Mouse (Mus musculus): ENCODE measurements around the gene Crybg3. TPM values are rescaled to one million over a fixed set of nuclear protein-coding genes. Genes with fewer than 3 reads are reported as not detected.

Crybg3 gene
- polyA plus RNA-seq, 1 experiment from 2014 or later: 4.6 TPM

DNA sequence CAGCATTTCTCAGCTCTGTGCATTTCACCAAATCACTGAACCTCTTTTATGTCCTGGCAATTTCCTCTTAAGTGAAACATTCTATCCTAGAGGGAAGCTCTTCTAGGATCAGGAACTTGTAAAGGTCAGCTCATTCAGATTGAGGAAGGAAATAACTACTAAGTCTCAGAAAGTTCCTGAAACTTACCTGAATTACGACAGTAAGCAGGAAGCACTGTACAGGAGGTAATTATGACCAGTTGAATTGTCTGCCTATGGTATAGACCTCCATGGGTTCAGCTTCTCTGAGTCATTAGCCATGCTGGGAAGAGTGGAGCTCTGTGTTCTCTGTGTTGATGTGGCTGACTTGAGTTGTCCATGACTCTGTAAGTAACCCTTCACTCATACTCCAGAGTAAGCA lies 10.0 kb upstream of the Crybg3 start:
- Histone ChIP-seq H3K36me3 (ENCODE audit: control insufficient read depth, insufficient read depth, low read length) (no peaks in the 10 kb centered on the region), H3K9me3 (ENCODE audit: control insufficient read depth, low read length) (no peaks in the 10 kb centered on the region), H3K4me3 (ENCODE audit: low read depth, low read length) (no peak overlapping the region), H3K4me2 (no peak overlapping the region), H3K9ac (ENCODE audit: low read depth, low read length) (no peak overlapping the region), H3K27me3 (replicated peaks; ENCODE audit: control insufficient read depth, insufficient read depth, low read length) (no peaks in the 10 kb centered on the region), H3K4me1 (replicated peaks; ENCODE audit: control insufficient read depth, insufficient read depth, low read length) (no peaks in the 10 kb centered on the region), H3K27ac (ENCODE audit: low read depth, low read length) (no peak overlapping the region)
- ATAC-seq (replicated peaks; ENCODE audit: low FRiP score) (no peak), DNase-seq (ENCODE audit: low spot score) (no peak)
- 66% methylated on average over 1 of the region's 1 CpGs for WGBS

DNA sequence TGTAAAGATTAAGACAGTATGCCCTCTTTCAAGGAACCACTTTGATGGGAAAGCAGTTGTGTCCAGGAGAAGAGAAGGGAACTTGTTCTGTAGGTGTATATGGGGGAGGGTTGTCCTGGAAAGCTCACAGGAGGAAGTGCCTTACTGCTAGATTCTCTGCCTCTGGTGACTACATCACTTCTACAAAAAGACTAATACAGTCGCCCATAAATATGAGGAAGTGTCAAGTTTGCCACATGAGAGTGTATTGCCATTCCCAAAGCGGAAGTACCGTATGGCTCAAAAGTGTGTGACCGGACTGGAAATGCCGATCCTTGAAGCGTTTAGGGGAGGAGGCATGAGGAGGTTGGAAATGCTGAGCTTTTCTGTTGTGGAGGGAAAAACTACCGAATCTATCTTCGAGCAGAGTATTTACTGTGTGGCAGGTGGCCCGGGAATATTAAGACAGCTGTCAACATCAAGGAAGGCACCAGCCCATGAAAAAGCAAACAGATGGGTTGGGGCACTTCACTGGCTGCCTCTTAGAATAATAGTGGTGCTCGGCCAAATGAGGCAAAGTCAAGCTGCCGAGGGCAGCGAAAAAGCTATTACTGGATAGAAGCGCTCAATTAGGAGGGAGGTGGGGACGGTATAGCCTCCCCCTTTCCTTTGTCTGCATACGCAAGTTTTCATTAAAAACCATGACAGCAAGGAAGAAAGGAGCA lies 3.5 kb upstream of the Crybg3 start:
- Histone ChIP-seq H3K27me3 (replicated peaks; ENCODE audit: control insufficient read depth, insufficient read depth, low read length) (peaks cover 3% of the 10 kb centered on the region; the same call in 1 of the 2 replicates), H3K4me2 (no peak overlapping the region), H3K4me3 (ENCODE audit: low read depth, low read length) (no peak overlapping the region), H3K4me1 (replicated peaks; ENCODE audit: control insufficient read depth, insufficient read depth, low read length) (no peaks in the 10 kb centered on the region), H3K27ac (ENCODE audit: low read depth, low read length) (no peak overlapping the region), H3K9ac (ENCODE audit: low read depth, low read length) (no peak overlapping the region), H3K36me3 (ENCODE audit: control insufficient read depth, insufficient read depth, low read length) (no peaks in the 10 kb centered on the region), H3K9me3 (ENCODE audit: control insufficient read depth, low read length) (no peaks in the 10 kb centered on the region)
- ATAC-seq (replicated peaks; ENCODE audit: low FRiP score): no peak
- DNase-seq (ENCODE audit: low spot score): no peak
- 73% methylated on average over 15 of the region's 15 CpGs for WGBS

DNA sequence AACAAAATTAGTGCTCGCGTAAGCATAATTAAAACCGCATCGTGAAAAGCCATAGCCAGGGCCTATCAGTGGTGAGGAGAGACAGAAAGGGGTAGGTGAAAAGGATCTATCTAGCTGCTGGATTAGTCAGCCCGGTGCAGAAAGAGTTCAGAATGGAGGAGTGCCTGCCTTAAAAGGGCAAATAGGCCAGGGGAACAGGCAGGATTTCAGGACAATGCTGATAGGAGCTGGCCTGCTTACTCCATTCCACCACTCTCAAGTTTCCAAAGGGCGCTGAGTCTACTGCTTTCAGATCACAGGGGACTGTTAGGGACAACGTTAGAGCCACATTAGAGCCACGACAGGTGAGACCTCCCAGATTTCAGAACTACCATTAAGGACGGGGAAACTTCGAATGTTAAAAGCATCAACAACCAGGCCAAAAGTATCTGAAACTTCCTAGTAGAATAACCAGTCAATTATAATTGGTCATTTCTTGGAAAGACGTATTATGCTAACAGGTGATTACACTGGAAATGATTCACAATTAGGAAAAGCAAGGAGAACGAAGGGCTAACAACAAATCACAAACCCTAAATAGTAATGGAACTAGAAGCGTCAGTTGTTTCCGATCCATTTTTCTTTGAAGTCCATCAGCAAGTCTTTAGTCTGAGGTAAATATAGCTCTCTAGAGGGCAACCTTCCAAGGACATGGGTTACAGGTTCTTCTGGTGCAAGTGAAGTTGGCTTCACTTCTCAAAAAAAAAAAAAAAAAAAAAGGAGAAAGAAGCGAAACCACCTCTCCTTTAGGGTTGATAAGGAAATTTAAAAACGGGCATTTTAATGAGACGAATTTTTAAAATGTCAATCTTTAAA lies 1.1 kb downstream of the Crybg3 start:
- no peak overlapping the region for H3K27ac ChIP-seq (ENCODE audit: low read depth, low read length)
- peaks cover 3% of the 10 kb centered on the region; the same call in 1 of the 2 replicates for H3K27me3 ChIP-seq (replicated peaks; ENCODE audit: control insufficient read depth, insufficient read depth, low read length)
- DNase-seq (ENCODE audit: low spot score) (no peak), ATAC-seq (replicated peaks; ENCODE audit: low FRiP score) (no peak)
- peak overlapping the region; percentile 56 for H3K4me3 ChIP-seq (ENCODE audit: low read depth, low read length)
- H3K36me3 ChIP-seq (ENCODE audit: control insufficient read depth, insufficient read depth, low read length): no peaks in the 10 kb centered on the region
- WGBS: 35% methylated on average over 17 of the region's 17 CpGs
- no peaks in the 10 kb centered on the region for H3K9me3 ChIP-seq (ENCODE audit: control insufficient read depth, low read length)
- no peak overlapping the region for H3K9ac ChIP-seq (ENCODE audit: low read depth, low read length)
- H3K4me2 ChIP-seq: peak overlapping the region; percentile 72
- H3K4me1 ChIP-seq (replicated peaks; ENCODE audit: control insufficient read depth, insufficient read depth, low read length): no peaks in the 10 kb centered on the region

DNA sequence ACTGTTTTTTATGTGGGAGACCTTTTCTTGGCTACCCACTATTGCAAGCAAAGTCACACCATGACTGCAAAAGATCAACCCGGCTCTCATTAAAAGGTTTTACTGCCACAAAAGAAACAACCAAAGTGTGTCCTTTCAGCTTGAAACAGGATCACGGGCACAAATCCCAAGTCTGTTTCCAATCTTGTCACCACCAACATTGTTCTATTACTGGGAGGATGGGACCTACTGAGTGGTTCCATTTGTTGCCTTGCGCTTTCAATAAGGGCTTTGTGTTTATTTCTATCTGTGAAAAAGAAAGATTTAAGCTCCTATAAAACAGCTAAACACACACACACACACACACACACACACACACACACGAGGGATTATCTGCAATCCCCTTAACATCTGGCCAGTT lies 1.8 kb downstream of the Crybg3 start:
- no peaks in the 10 kb centered on the region for H3K9me3 ChIP-seq (ENCODE audit: control insufficient read depth, low read length)
- 60% methylated on average over 4 of the region's 4 CpGs for WGBS
- H3K27ac ChIP-seq (ENCODE audit: low read depth, low read length): no peak overlapping the region
- H3K4me3 ChIP-seq (ENCODE audit: low read depth, low read length): no peak overlapping the region
- no peaks in the 10 kb centered on the region for H3K36me3 ChIP-seq (ENCODE audit: control insufficient read depth, insufficient read depth, low read length)
- H3K4me2 ChIP-seq: no peak overlapping the region; the same call in 1 of the 2 replicates
- H3K4me1 ChIP-seq (replicated peaks; ENCODE audit: control insufficient read depth, insufficient read depth, low read length): no peaks in the 10 kb centered on the region
- DNase-seq (ENCODE audit: low spot score) (no peak), ATAC-seq (replicated peaks; ENCODE audit: low FRiP score) (no peak)
- H3K27me3 ChIP-seq (replicated peaks; ENCODE audit: control insufficient read depth, insufficient read depth, low read length): peaks cover 3% of the 10 kb centered on the region; the same call in 1 of the 2 replicates
- H3K9ac ChIP-seq (ENCODE audit: low read depth, low read length): no peak overlapping the region

DNA sequence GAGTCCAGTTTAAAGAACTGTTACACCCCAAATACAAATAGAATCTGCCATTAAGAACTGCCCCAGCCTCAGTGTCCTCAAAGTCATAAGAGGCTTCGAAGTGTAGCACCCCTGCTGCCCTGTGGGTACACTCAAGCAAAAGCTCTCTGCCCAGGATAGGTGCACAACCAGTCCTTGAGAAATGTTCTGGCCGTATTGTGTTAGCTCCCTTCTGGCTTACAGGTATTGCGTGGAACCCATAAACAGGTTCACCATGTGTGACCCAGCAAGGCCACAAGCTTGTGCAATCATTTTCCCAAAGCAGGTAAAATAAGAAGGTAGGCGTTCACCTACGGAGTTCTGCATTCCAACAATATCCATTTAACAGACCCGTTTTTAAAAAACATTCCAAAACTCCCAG lies 3.5 kb downstream of the Crybg3 start:
- Histone ChIP-seq H3K9me3 (ENCODE audit: control insufficient read depth, low read length) (no peaks in the 10 kb centered on the region), H3K36me3 (ENCODE audit: control insufficient read depth, insufficient read depth, low read length) (no peaks in the 10 kb centered on the region), H3K4me3 (ENCODE audit: low read depth, low read length) (no peak overlapping the region), H3K9ac (ENCODE audit: low read depth, low read length) (no peak overlapping the region), H3K4me2 (no peak overlapping the region), H3K4me1 (replicated peaks; ENCODE audit: control insufficient read depth, insufficient read depth, low read length) (no peaks in the 10 kb centered on the region), H3K27me3 (replicated peaks; ENCODE audit: control insufficient read depth, insufficient read depth, low read length) (peaks cover 3% of the 10 kb centered on the region; the same call in 1 of the 2 replicates), H3K27ac (ENCODE audit: low read depth, low read length) (no peak overlapping the region)
- 89% methylated on average over 6 of the region's 6 CpGs for WGBS
- ATAC-seq (replicated peaks; ENCODE audit: low FRiP score): no peak
- no peak for DNase-seq (ENCODE audit: low spot score)

DNA sequence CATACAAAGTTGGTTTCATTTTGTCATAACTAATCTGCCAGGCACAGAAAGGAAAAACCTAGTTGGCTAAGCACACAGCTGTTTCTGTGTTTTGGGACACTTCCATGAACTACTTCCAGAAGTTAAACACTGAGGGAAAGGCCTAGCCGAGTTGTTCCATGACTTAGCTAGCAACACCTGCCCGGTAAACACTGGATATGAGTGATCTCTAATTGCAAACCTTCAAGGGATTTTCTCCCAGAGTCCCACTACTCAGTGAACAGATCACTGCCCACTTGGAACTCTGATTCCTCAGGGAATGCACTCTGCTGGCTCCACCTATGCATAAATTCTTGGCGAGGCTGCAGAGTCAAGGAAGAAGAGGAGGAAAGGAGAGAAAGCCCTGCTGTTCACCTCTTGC lies 6.1 kb downstream of the Crybg3 start:
- H3K4me2 ChIP-seq: no peak overlapping the region
- H3K27ac ChIP-seq (ENCODE audit: low read depth, low read length): no peak overlapping the region
- no peaks in the 10 kb centered on the region for H3K27me3 ChIP-seq (replicated peaks; ENCODE audit: control insufficient read depth, insufficient read depth, low read length)
- DNase-seq (ENCODE audit: low spot score) (no peak), ATAC-seq (replicated peaks; ENCODE audit: low FRiP score) (no peak)
- H3K36me3 ChIP-seq (ENCODE audit: control insufficient read depth, insufficient read depth, low read length): no peaks in the 10 kb centered on the region
- no peaks in the 10 kb centered on the region for H3K4me1 ChIP-seq (replicated peaks; ENCODE audit: control insufficient read depth, insufficient read depth, low read length)
- H3K9ac ChIP-seq (ENCODE audit: low read depth, low read length): no peak overlapping the region
- 87% methylated on average over 3 of the region's 3 CpGs for WGBS
- H3K9me3 ChIP-seq (ENCODE audit: control insufficient read depth, low read length): no peaks in the 10 kb centered on the region
- no peak overlapping the region for H3K4me3 ChIP-seq (ENCODE audit: low read depth, low read length)

DNA sequence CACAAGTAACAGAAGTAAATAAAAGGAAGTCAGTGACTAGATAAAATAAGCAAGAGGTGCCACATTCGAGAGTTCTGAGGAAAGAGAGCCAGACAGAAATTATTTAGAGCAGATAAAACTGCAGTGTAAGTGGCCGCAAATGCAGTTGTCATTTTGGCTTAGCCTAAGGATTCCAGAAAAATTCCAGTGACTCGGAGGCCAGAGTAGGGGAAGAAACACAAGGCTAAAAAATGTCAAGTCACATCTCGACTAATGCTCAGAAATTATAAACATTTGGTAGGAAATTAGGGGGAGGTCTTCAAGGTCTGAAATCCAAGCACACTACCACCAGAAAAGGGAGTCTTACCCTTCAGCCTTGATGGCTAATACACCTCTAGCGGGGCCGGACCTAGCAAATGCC lies 10.0 kb downstream of the Crybg3 start:
- no peak overlapping the region for H3K4me2 ChIP-seq
- H3K9me3 ChIP-seq (ENCODE audit: control insufficient read depth, low read length): no peaks in the 10 kb centered on the region
- ATAC-seq (replicated peaks; ENCODE audit: low FRiP score): no peak
- H3K9ac ChIP-seq (ENCODE audit: low read depth, low read length): no peak overlapping the region
- H3K27ac ChIP-seq (ENCODE audit: low read depth, low read length): no peak overlapping the region
- WGBS: 60% methylated on average over 6 of the region's 6 CpGs
- no peaks in the 10 kb centered on the region for H3K36me3 ChIP-seq (ENCODE audit: control insufficient read depth, insufficient read depth, low read length)
- H3K4me1 ChIP-seq (replicated peaks; ENCODE audit: control insufficient read depth, insufficient read depth, low read length): no peaks in the 10 kb centered on the region
- no peak overlapping the region for H3K4me3 ChIP-seq (ENCODE audit: low read depth, low read length)
- no peak for DNase-seq (ENCODE audit: low spot score)
- no peaks in the 10 kb centered on the region for H3K27me3 ChIP-seq (replicated peaks; ENCODE audit: control insufficient read depth, insufficient read depth, low read length)

DNA sequence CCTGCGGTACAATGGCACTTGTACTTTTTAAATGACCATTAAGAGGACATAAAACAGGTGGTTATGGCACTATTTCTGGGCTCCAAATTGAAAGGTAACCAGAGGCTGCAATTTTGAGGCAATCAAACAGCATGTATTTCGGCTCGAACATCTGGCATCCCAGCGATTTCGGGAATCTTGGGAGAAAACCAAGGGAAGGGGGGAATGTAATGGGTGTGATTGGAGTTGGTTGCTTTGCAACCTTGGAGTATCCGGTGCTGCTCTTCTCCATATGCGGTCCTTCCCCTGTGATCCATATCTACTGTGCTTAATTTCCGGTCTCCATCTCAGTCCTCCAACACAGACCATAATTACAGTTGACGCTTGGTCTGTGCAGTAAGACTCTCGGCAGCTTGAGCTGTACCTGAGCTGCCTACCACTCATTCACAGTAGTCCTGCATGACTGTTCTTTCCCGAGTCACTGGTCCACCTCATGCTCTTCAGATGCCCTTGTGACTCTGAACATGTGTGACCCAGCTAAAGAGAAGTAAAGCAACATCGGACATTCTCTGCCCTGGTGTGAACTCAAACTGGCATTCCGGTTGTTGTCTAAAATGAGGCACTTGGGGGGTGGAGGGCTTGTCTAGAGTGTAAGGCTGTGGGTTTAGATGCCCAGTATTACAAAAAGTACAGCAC lies 12.3 kb downstream of the Crybg3 start:
- Histone ChIP-seq H3K4me1 (replicated peaks; ENCODE audit: control insufficient read depth, insufficient read depth, low read length) (no peaks in the 10 kb centered on the region), H3K27ac (ENCODE audit: low read depth, low read length) (no peak overlapping the region), H3K36me3 (ENCODE audit: control insufficient read depth, insufficient read depth, low read length) (no peaks in the 10 kb centered on the region), H3K27me3 (replicated peaks; ENCODE audit: control insufficient read depth, insufficient read depth, low read length) (no peaks in the 10 kb centered on the region), H3K4me3 (ENCODE audit: low read depth, low read length) (no peak overlapping the region), H3K9me3 (ENCODE audit: control insufficient read depth, low read length) (no peaks in the 10 kb centered on the region), H3K4me2 (no peak overlapping the region), H3K9ac (ENCODE audit: low read depth, low read length) (no peak overlapping the region)
- 92% methylated on average over 13 of the region's 13 CpGs for WGBS
- no peak for DNase-seq (ENCODE audit: low spot score)
- no peak for ATAC-seq (replicated peaks; ENCODE audit: low FRiP score)

All from liver, embryonic 11.5 days (tissue).